Mouse (Mus musculus) testis, adult 2 months (tissue): ENCODE data around the gene Kcnk16. TPM values are rescaled to one million over a fixed set of nuclear protein-coding genes. Genes with fewer than 3 reads are reported as not detected.

ENCODE experiments used
- H3K27ac ChIP-seq: fragments of 200-500 bp; 2 replicates; pipeline ENCODE4 v1.5.1; 2012; ENCODE audit warnings: low read depth, low read length; ENCODE audit not compliant: control insufficient read depth, insufficient read depth
- H3K27me3 ChIP-seq: fragments of 200-500 bp; 2 replicates; pipeline ENCODE4 v1.6.1; 2012; ENCODE audit warnings: mild to moderate bottlenecking, low read length, moderate library complexity; ENCODE audit not compliant: control insufficient read depth, insufficient read depth
- H3K36me3 ChIP-seq: fragments of 200-500 bp; 2 replicates; pipeline ENCODE4 v1.6.1; 2012; ENCODE audit warnings: mild to moderate bottlenecking, low read length; ENCODE audit not compliant: control insufficient read depth, insufficient read depth
- H3K4me1 ChIP-seq: fragments of 200-500 bp; 2 replicates; pipeline ENCODE4 v1.6.1; 2012; ENCODE audit warnings: low read length; ENCODE audit not compliant: control insufficient read depth, insufficient read depth
- H3K4me3 ChIP-seq: fragments of 200-500 bp; 2 replicates; pipeline ENCODE4 v1.5.1; 2012; ENCODE audit warnings: low read depth, mild to moderate bottlenecking, low read length, moderate library complexity, mixed read lengths; ENCODE audit not compliant: control insufficient read depth
- CTCF ChIP-seq: fragments of 200-500 bp; IDR thresholded peaks from 2 replicates; pipeline ENCODE4 v1.5.1; 2012; ENCODE audit warnings: low read depth, mild to moderate bottlenecking, inconsistent platforms, low read length, moderate library complexity; ENCODE audit not compliant: control insufficient read depth, insufficient read depth, insufficient replicate concordance
- POLR2A ChIP-seq: fragments of 200-500 bp; IDR thresholded peaks from 2 replicates; pipeline ENCODE4 v1.6.1; 2012; ENCODE audit warnings: low read depth, mild to moderate bottlenecking, inconsistent platforms, low read length, moderate library complexity; ENCODE audit not compliant: control insufficient read depth
- polyA plus RNA-seq: library from polyadenylated mRNA; depleted of rRNA; stranded (reverse); fragments of >200 nt; gene quantifications from 2 replicates; pipeline ENCODE4 v1.2.3, GENCODE M21; 2012; rRNA removed

Gene Kcnk16
- polyA plus RNA-seq, 1 experiment = not detected

DNA sequence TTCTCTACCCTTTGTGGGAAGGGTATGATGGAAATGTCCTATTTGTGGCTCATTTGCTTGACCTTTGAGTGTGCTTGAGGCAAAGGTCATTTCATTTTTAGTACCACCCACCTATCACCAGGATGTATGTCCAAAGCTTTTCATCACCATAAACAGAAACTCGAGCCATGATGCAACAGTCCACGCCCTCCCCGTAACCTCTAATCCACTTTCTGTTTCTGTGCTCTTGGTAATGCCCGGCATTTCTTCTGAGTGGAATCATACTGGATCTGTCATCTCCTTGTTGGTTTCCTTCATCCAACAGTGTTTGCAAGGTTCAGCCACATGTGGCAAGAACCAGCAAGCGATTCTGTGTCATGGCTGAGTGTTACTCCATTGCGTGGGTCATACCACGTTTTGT, 54.9 kb downstream of the Kcnk16 start:
- Histone ChIP-seq H3K4me3 (no peak overlapping the region), H3K27ac (no peak overlapping the region), H3K4me1 (no peaks in the 10 kb centered on the region), H3K36me3 (no peaks in the 10 kb centered on the region), H3K27me3 (no peaks in the 10 kb centered on the region)
- TF ChIP-seq POLR2A (no peak), CTCF (no peak)

GRCm38 (mm10) chr14:20211754-20212601, 57.0 kb downstream of the Kcnk16 start:
- H3K27me3 ChIP-seq = no peaks in the 10 kb centered on the region
- H3K27ac ChIP-seq = no peak overlapping the region
- no peaks in the 10 kb centered on the region for H3K4me1 ChIP-seq
- no peak overlapping the region for H3K4me3 ChIP-seq
- TF ChIP-seq POLR2A (no peak), CTCF (no peak)
- H3K36me3 ChIP-seq = no peaks in the 10 kb centered on the region

Other genes starting within 250 kb of the Kcnk16 start
- 220 and 227 TPM in 2 replicates for gene Saysd1, start 130.7 kb downstream of the Kcnk16 start, polyA plus RNA-seq
- 11.6 and 11.8 TPM in 2 replicates for gene Kcnk5, start 87.4 kb downstream of the Kcnk16 start, polyA plus RNA-seq
- 4.0 and 7.7 TPM in 2 replicates for gene Nudt13, start 25.5 kb upstream of the Kcnk16 start, polyA plus RNA-seq
- gene Ecd, start 78.9 kb upstream of the Kcnk16 start, polyA plus RNA-seq = 19.4 and 19.7 TPM in 2 replicates
- 51.2 and 54.5 TPM in 2 replicates for gene Fam149b, start 79.0 kb upstream of the Kcnk16 start, polyA plus RNA-seq
- 104 and 140 TPM in 2 replicates for gene Dnajc9, start 119.7 kb upstream of the Kcnk16 start, polyA plus RNA-seq
- gene Mrps16, start 124.4 kb upstream of the Kcnk16 start, polyA plus RNA-seq = 14.2 and 14.4 TPM in 2 replicates
- gene Cfap70, start 183.0 kb upstream of the Kcnk16 start, polyA plus RNA-seq = 55.1 and 56.7 TPM in 2 replicates
- gene Anxa7, start 210.9 kb upstream of the Kcnk16 start, polyA plus RNA-seq = 12.2 and 13.6 TPM in 2 replicates
- 1.7 and 2.1 TPM in 2 replicates for gene Mss51, start 227.7 kb upstream of the Kcnk16 start, polyA plus RNA-seq